Mouse (Mus musculus): ENCODE results near the gene Pnrc1. TPM values are rescaled to one million over a fixed set of nuclear protein-coding genes. Genes with fewer than 3 reads are reported as not detected.

Gene Pnrc1
- polyA plus RNA-seq, 1 experiment: 40.4 TPM

GRCm38 (mm10) chr4:33224003-33224675 is 65.8 kb downstream of the Pnrc1 start:
- no peak for DNase-seq (ENCODE audit: low spot score)

- DNase-seq (ENCODE audit: low spot score): no peak
These were observed 68.1 kb downstream of the Pnrc1 start for GRCm38 (mm10) chr4:33221847-33222246.

GRCm38 (mm10) chr4:33208881-33209841 is 80.8 kb downstream of the Pnrc1 start, which contains the start of gene Srsf12:
Gene Srsf12 (plus strand): TSS chr4:33208991.
- DNase-seq (ENCODE audit: low spot score): no peak

GRCm38 (mm10) chr4:33207551-33207950 is 82.4 kb downstream of the Pnrc1 start:
- DNase-seq (ENCODE audit: low spot score): no peak

GRCm38 (mm10) chr4:33204682-33205081 is 85.3 kb downstream of the Pnrc1 start:
- no peak for DNase-seq (ENCODE audit: low spot score)

GRCm38 (mm10) chr4:33198117-33198516 is 91.8 kb downstream of the Pnrc1 start:
- no peak for DNase-seq (ENCODE audit: low spot score)

Other genes with a start within 250 kb of the Pnrc1 start
- 0.07 and 0.17 TPM in 2 replicates for gene Gabrr2, start 227.2 kb downstream of the Pnrc1 start, polyA plus RNA-seq (2012; rRNA removed)
- 0.10 TPM in 1 of 2 replicates, not detected in the other for gene Gabrr1, start 157.6 kb downstream of the Pnrc1 start, polyA plus RNA-seq (2012; rRNA removed)
- gene Pm20d2, start 100.4 kb downstream of the Pnrc1 start, polyA plus RNA-seq (2012; rRNA removed): 2.1 and 2.2 TPM in 2 replicates
- gene Srsf12, start 81.2 kb downstream of the Pnrc1 start, polyA plus RNA-seq (2012; rRNA removed): 0.04 and 0.18 TPM in 2 replicates
- gene Rngtt, start 20.1 kb upstream of the Pnrc1 start, polyA plus RNA-seq (2012; rRNA removed): 4.8 and 6.1 TPM in 2 replicates